Mouse (Mus musculus) neutrophil, adult 59 days (primary cell): ENCODE measurements around the gene Gm21209. TPM values are rescaled to one million over a fixed set of nuclear protein-coding genes. Genes with fewer than 3 reads are reported as not detected.

Experiments
- total RNA-seq, 2 experiments: library from RNA; stranded (reverse); gene quantifications; 1 replicate in 1 of 2; 2 replicates in 1 of 2; pipeline ENCODE4 v1.2.4; 2023

The Gm21209 gene
- not detected for total RNA-seq

GRCm38 (mm10) chrY:49570856-49571255 lies at the start of gene Gm21209:
Gm21209 (plus strand) TSS chrY:49571156.

